Mouse (Mus musculus) lung, embryonic 14.5 days (tissue): ENCODE measurements at regions not wholly inside any gene's neighbourhood (a gene's known extent, or its start where the extent isn't known, plus 50 kb on each side); places are given as distances from the start of the nearest gene placed in this dataset.

Experiments
- ATAC-seq: fragments of 200-750 bp; cut with Nextera tagmentation; 2 replicates; pipeline ENCODE4 v1.8.0; 2017; ENCODE audit warnings: mild to moderate bottlenecking, moderate TSS enrichment, moderate library complexity; ENCODE audit not compliant: insufficient read depth
- DNase-seq: peaks from one replicate; pipeline ENCODE4 v3.0.0-alpha.2; 2015
- H3K27ac ChIP-seq: fragments of 300-500 bp; sonication (generic); 2 replicates; pipeline ENCODE4 v1.5.1; 2014; ENCODE audit warnings: low read depth, mild to moderate bottlenecking, moderate library complexity
- H3K27me3 ChIP-seq: fragments of 300-500 bp; sonication (generic); 2 replicates; pipeline ENCODE4 v1.6.1; 2014; ENCODE audit warnings: low read length, control low read depth; ENCODE audit not compliant: insufficient read depth
- H3K36me3 ChIP-seq: fragments of 300-500 bp; sonication (generic); 2 replicates; pipeline ENCODE4 v1.6.1; 2014; ENCODE audit warnings: control low read depth; ENCODE audit not compliant: insufficient read depth
- H3K4me1 ChIP-seq: fragments of 300-500 bp; sonication (generic); 2 replicates; pipeline ENCODE4 v1.6.1; 2014; ENCODE audit warnings: antibody characterized with exemption, control low read depth; ENCODE audit not compliant: insufficient read depth
- H3K4me2 ChIP-seq: fragments of 300-500 bp; sonication (generic); 2 replicates; pipeline ENCODE4 v1.6.1; 2014; ENCODE audit warnings: mild to moderate bottlenecking
- H3K4me3 ChIP-seq: fragments of 300-500 bp; sonication (generic); 2 replicates; pipeline ENCODE4 v1.5.1; 2014; ENCODE audit warnings: low read depth, low read length
- H3K9ac ChIP-seq: fragments of 300-500 bp; sonication (generic); 2 replicates; pipeline ENCODE4 v1.6.1; 2014
- H3K9me3 ChIP-seq: fragments of 300-500 bp; sonication (generic); 2 replicates; pipeline ENCODE4 v1.6.1; 2016; ENCODE audit warnings: low read depth, low read length, control low read depth
- CTCF ChIP-seq: IDR thresholded peaks from 2 replicates; pipeline ENCODE4 v1.5.1; 2016; ENCODE audit warnings: antibody characterized with exemption, low read depth
- WGBS: fragments of 180-500 bp; shearing (Covaris S2); extraction: QIAGEN DNeasy Blood & Tissue Kit; methylation state at CpG from one replicate; pipeline ENCODE4 v1.1.7; 2014; 5-methylcytosine and 5-hydroxymethylcytosine counted together

DNA sequence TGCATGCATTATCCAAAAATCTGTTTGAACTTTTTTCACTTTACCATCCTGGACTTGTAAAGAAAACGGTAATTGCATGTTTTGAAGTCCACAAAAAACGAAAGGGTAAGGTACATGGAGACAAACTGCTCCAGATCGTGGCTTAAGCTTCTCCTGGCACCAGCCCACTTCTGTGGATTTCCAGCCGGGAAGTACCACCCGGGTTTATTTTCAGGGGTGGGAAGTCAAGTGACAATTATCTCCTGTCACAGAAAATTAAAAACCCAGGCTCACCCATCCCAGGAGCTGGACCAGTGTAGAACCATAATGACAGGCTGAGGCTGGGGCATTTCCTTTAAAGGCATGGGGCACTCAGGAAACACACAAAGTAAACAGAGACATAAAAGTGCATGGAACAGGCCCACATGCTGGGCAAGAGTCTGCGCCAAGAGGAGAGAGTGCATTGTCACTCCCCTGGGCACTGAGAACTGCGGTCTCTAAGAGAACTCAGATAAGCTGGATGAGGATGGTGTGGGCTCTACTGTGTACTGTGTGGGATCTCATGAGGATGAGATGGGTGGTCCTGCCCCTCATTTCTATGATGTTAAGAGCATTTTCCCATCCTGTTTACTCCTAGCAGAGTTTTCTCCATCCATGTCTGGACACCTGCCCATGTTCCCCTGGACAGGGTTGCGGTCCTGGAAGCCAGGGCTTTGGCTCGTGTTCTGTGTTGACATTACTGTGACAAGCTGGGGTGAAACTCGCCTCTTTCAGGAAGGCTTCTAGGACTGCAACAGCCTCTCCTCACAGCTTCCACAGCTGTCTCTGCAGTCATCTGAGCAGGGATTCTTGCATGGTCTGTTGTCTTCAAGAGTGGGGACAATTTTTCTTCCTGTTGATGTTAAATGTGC is 117.5 kb upstream of the Cdc42ep3 start:
- DNase-seq, result peak; percentile 61
- Histone ChIP-seq H3K27ac (peak overlapping the region; percentile 5; the same call in 1 of the 2 replicates), H3K9ac (no peak overlapping the region), H3K36me3 (no peaks in the 10 kb centered on the region), H3K9me3 (no peaks in the 10 kb centered on the region), H3K4me1 (peaks cover 8% of the 10 kb centered on the region), H3K4me3 (no peak overlapping the region), H3K4me2 (0 out of 2 replicates have a peak overlapping the region, but pooled peaks have one; percentile 2), H3K27me3 (no peaks in the 10 kb centered on the region)
- no peak for TF ChIP-seq CTCF
- peak; percentile 72 for ATAC-seq
- 29% methylated on average over 10 of the region's 10 CpGs for WGBS

GRCm38 (mm10) chr17:79476671-79477070 is 121.8 kb upstream of the Cdc42ep3 start:
- peak; percentile 29 for DNase-seq
- peaks cover 8% of the 10 kb centered on the region for H3K4me1 ChIP-seq
- H3K36me3 ChIP-seq, result no peaks in the 10 kb centered on the region
- H3K4me2 ChIP-seq, result no peak overlapping the region
- no peak overlapping the region for H3K9ac ChIP-seq
- no peak overlapping the region for H3K4me3 ChIP-seq
- no peaks in the 10 kb centered on the region for H3K27me3 ChIP-seq
- no peaks in the 10 kb centered on the region for H3K9me3 ChIP-seq
- H3K27ac ChIP-seq, result no peak overlapping the region
- 68% methylated on average over 8 of the region's 8 CpGs for WGBS
- no peak for TF ChIP-seq CTCF
- no peak for ATAC-seq

GRCm38 (mm10) chr17:79481112-79481738 is 126.3 kb upstream of the Cdc42ep3 start:
- no peak for DNase-seq

GRCm38 (mm10) chr17:79481936-79482335 is 127.0 kb upstream of the Cdc42ep3 start:
- H3K4me3 ChIP-seq, result no peak overlapping the region
- no peaks in the 10 kb centered on the region for H3K36me3 ChIP-seq
- ATAC-seq (no peak), DNase-seq (no peak)
- H3K27me3 ChIP-seq, result no peaks in the 10 kb centered on the region
- H3K4me1 ChIP-seq, result no peaks in the 10 kb centered on the region; the same call in 1 of the 2 replicates
- TF ChIP-seq CTCF, result no peak
- H3K4me2 ChIP-seq, result no peak overlapping the region
- WGBS, result 74% methylated on average over 4 of the region's 4 CpGs
- H3K27ac ChIP-seq, result no peak overlapping the region
- H3K9me3 ChIP-seq, result no peaks in the 10 kb centered on the region
- H3K9ac ChIP-seq, result no peak overlapping the region

More at GRCm38 (mm10) chr17:79481112-79481738, 126.3 kb upstream of the Cdc42ep3 start:
- Histone ChIP-seq H3K36me3 (no peaks in the 10 kb centered on the region), H3K27ac (no peak overlapping the region), H3K4me3 (no peak overlapping the region), H3K27me3 (no peaks in the 10 kb centered on the region), H3K4me1 (no peaks in the 10 kb centered on the region; the same call in 1 of the 2 replicates), H3K4me2 (no peak overlapping the region), H3K9me3 (no peaks in the 10 kb centered on the region), H3K9ac (no peak overlapping the region)
- no peak for ATAC-seq
- 74% methylated on average over 6 of the region's 6 CpGs for WGBS
- TF ChIP-seq CTCF, result no peak

GRCm38 (mm10) chr17:79485239-79485638 is 126.4 kb upstream of the Rmdn2 start:
- ATAC-seq, result no peak
- no peaks in the 10 kb centered on the region for H3K36me3 ChIP-seq
- WGBS, result 68% methylated on average over 5 of the region's 5 CpGs
- no peak overlapping the region for H3K4me2 ChIP-seq
- no peaks in the 10 kb centered on the region; the same call in 1 of the 2 replicates for H3K4me1 ChIP-seq
- DNase-seq, result no peak
- H3K4me3 ChIP-seq, result no peak overlapping the region
- no peaks in the 10 kb centered on the region for H3K9me3 ChIP-seq
- TF ChIP-seq CTCF, result no peak
- no peaks in the 10 kb centered on the region for H3K27me3 ChIP-seq
- no peak overlapping the region for H3K9ac ChIP-seq
- no peak overlapping the region for H3K27ac ChIP-seq

DNA sequence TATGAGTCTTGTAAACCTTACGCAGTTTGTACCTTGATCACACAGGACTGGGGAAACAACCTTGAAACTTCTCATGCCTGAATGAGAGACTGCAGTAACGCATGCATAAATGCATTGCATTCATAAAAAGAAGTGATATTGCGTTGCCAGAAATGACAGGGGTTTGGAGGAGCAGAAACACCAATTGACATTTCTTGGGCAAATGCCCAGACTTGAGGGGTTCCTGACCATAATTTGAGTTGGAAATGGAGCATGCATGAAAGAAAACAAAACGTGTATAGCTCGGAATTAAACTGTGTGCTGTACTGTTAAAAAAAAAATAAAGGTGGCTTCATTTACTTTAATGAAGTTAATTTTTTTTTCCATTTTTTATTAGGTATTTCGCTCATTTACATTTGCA is 122.4 kb upstream of the Rmdn2 start:
- H3K27ac ChIP-seq, result no peak overlapping the region
- WGBS, result 61% methylated on average over 6 of the region's 6 CpGs
- peak; percentile 66 for DNase-seq

DNA sequence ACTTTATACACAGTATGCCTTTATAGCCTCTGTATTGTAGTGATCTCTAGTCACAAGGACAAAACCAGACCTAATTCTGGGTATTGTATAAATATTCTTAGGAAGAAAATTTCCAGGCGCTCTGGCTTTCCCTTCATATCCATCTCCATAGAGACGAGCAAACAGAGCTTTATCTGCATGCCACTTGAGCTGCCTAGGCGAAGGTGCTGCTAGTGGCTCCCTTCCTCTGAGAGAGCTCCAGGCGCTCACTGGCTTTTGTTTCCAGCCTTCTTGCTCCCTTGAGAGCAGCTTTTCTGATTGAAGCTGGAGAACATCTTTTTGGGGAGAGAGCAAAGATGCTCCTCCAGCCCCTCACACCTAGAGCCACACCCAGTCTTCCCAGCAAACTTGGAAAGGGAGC is 114.0 kb upstream of the Rmdn2 start:
- WGBS, result 46% methylated on average over 4 of the region's 4 CpGs
- Histone ChIP-seq H3K4me2 (no peak overlapping the region), H3K4me1 (0 out of 2 replicates have a peak, but pooled peaks cover 2% of the 10 kb centered on the region), H3K9ac (no peak overlapping the region), H3K36me3 (no peaks in the 10 kb centered on the region), H3K4me3 (no peak overlapping the region), H3K27me3 (no peaks in the 10 kb centered on the region), H3K9me3 (no peaks in the 10 kb centered on the region), H3K27ac (no peak overlapping the region)
- DNase-seq (no peak), ATAC-seq (no peak)
- TF ChIP-seq CTCF, result no peak

More for the DNA sequence above, 122.4 kb upstream of the Rmdn2 start:
- no peak for ATAC-seq
- Histone ChIP-seq H3K4me2 (no peak overlapping the region), H3K4me3 (no peak overlapping the region), H3K9me3 (no peaks in the 10 kb centered on the region), H3K4me1 (no peaks in the 10 kb centered on the region; the same call in 1 of the 2 replicates), H3K9ac (no peak overlapping the region), H3K36me3 (no peaks in the 10 kb centered on the region), H3K27me3 (no peaks in the 10 kb centered on the region)
- TF ChIP-seq CTCF, result no peak
